Mouse (Mus musculus) testis, adult 2 months (tissue): ENCODE data around the gene Slc26a3.

ENCODE experiments used
- CTCF ChIP-seq: fragments of 200-500 bp; IDR thresholded peaks from 2 replicates; pipeline ENCODE4 v1.5.1; 2012; ENCODE audit warnings: low read depth, mild to moderate bottlenecking, inconsistent platforms, low read length, moderate library complexity; ENCODE audit not compliant: control insufficient read depth, insufficient read depth, insufficient replicate concordance
- POLR2A ChIP-seq: fragments of 200-500 bp; IDR thresholded peaks from 2 replicates; pipeline ENCODE4 v1.6.1; 2012; ENCODE audit warnings: low read depth, mild to moderate bottlenecking, inconsistent platforms, low read length, moderate library complexity; ENCODE audit not compliant: control insufficient read depth

GRCm38 (mm10) chr12:31449341-31449740 lies 58.7 kb downstream of the Slc26a3 start:
- TF ChIP-seq CTCF (no peak), POLR2A (no peak)
